17 mouse cellular contexts compared by ENCODE assay signal in the genomic region with DNA sequence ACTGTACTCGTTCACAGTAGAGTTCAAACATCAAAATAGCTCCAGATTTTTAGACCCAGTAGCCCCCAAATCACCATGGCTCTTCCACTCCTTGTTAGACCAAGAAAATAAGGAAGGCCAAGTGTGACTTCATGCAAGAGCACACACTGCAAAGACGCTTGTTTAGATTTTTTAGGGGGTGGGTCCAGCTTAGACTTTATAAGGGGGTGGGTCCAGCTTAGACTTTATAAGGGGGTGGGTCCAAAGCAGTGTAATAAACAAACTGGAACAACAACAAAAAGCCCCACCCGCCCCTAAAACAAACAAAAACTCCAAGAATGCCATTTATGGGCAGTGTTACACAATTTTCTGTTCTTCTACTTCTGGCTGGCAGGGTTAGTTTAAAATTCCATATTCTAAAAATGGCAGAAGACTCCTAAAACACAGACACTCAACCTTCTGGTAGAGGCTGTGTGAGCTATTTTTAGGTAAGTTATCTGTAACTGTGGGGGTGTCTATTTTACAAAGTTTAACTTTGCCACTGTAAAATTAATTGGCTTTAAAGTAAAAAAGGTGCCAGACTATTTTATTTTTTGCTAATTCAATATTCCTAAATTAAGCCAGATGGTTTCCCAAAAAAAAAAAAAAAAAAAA. TPM values are rescaled to one million over a fixed set of nuclear protein-coding genes. Genes with fewer than 3 reads are reported as not detected.
"Had no signal": no experiment of that assay in that cellular context is flagged by ENCODE, and none has a peak within 500 bp of the region (broad histone marks: within the 10 kb centered on the region; RNA-seq: fewer than 3 reads in every experiment).

No protein-coding gene starts in this region.

- H3K9ac ChIP-seq: liver, embryonic 13.5 days; midbrain, embryonic 13.5 days; neural tube, embryonic 13.5 days; stomach, embryonic 15.5 days had no signal

- H3K4me2 ChIP-seq: liver, embryonic 13.5 days; midbrain, embryonic 13.5 days; neural tube, embryonic 13.5 days; stomach, embryonic 15.5 days had no signal

- H3K4me3 ChIP-seq: liver, embryonic 13.5 days; megakaryocyte, embryonic 14.5 days; midbrain, embryonic 10.5 days; midbrain, embryonic 13.5 days; myocyte; neural tube, embryonic 13.5 days; stomach, embryonic 15.5 days had no signal

- H3K27ac ChIP-seq: kidney, postnatal 0 days; liver, embryonic 13.5 days; midbrain, embryonic 10.5 days; midbrain, embryonic 13.5 days; neural tube, embryonic 13.5 days; stomach, embryonic 15.5 days had no signal

- H3K4me1 ChIP-seq: liver, embryonic 13.5 days; midbrain, embryonic 10.5 days; midbrain, embryonic 13.5 days; neural tube, embryonic 13.5 days; stomach, embryonic 15.5 days had no signal

- H3K27me3 ChIP-seq: liver, embryonic 13.5 days; megakaryocyte, embryonic 14.5 days; midbrain, embryonic 13.5 days; neural tube, embryonic 13.5 days; stomach, embryonic 15.5 days had no signal

- DNase-seq: kidney, adult 2 months; kidney, postnatal 25 days; liver, embryonic 13.5 days; lung, postnatal 10 days; retina, postnatal 1 day; right cerebral cortex, postnatal 25 days; spleen, adult 18-20 months; thymus, postnatal 25 days had no signal

- H3K9me3 ChIP-seq: liver, embryonic 13.5 days; megakaryocyte, embryonic 14.5 days; midbrain, embryonic 10.5 days; midbrain, embryonic 13.5 days; neural tube, embryonic 13.5 days; stomach, embryonic 15.5 days had no signal

- ATAC-seq: intestine, postnatal 0 days; midbrain, embryonic 13.5 days; midbrain, embryonic 16.5 days had no signal

RNA-seq across cellular contexts. Expression of a gene that starts 38.9 kb away (rescaled TPM):
- polyA plus RNA-seq: liver, embryonic 13.5 days had no signal
